Mouse (Mus musculus) testis, adult 2 months (tissue): ENCODE results near the gene Epha6. TPM values are rescaled to one million over a fixed set of nuclear protein-coding genes. Genes with fewer than 3 reads are reported as not detected.

Experiments used
- H3K27ac ChIP-seq: fragments of 200-500 bp; 2 replicates; pipeline ENCODE4 v1.5.1; 2012; ENCODE audit warnings: low read depth, low read length; ENCODE audit not compliant: control insufficient read depth, insufficient read depth
- H3K27me3 ChIP-seq: fragments of 200-500 bp; 2 replicates; pipeline ENCODE4 v1.6.1; 2012; ENCODE audit warnings: mild to moderate bottlenecking, low read length, moderate library complexity; ENCODE audit not compliant: control insufficient read depth, insufficient read depth
- H3K36me3 ChIP-seq: fragments of 200-500 bp; 2 replicates; pipeline ENCODE4 v1.6.1; 2012; ENCODE audit warnings: mild to moderate bottlenecking, low read length; ENCODE audit not compliant: control insufficient read depth, insufficient read depth
- H3K4me1 ChIP-seq: fragments of 200-500 bp; 2 replicates; pipeline ENCODE4 v1.6.1; 2012; ENCODE audit warnings: low read length; ENCODE audit not compliant: control insufficient read depth, insufficient read depth
- H3K4me3 ChIP-seq: fragments of 200-500 bp; 2 replicates; pipeline ENCODE4 v1.5.1; 2012; ENCODE audit warnings: low read depth, mild to moderate bottlenecking, low read length, moderate library complexity, mixed read lengths; ENCODE audit not compliant: control insufficient read depth
- CTCF ChIP-seq: fragments of 200-500 bp; IDR thresholded peaks from 2 replicates; pipeline ENCODE4 v1.5.1; 2012; ENCODE audit warnings: low read depth, mild to moderate bottlenecking, inconsistent platforms, low read length, moderate library complexity; ENCODE audit not compliant: control insufficient read depth, insufficient read depth, insufficient replicate concordance
- POLR2A ChIP-seq: fragments of 200-500 bp; IDR thresholded peaks from 2 replicates; pipeline ENCODE4 v1.6.1; 2012; ENCODE audit warnings: low read depth, mild to moderate bottlenecking, inconsistent platforms, low read length, moderate library complexity; ENCODE audit not compliant: control insufficient read depth
- polyA plus RNA-seq: library from polyadenylated mRNA; depleted of rRNA; stranded (reverse); fragments of >200 nt; gene quantifications from 2 replicates; pipeline ENCODE4 v1.2.3, GENCODE M21; 2012

Gene Epha6
- polyA plus RNA-seq, 1 experiment: 1.0 TPM

DNA sequence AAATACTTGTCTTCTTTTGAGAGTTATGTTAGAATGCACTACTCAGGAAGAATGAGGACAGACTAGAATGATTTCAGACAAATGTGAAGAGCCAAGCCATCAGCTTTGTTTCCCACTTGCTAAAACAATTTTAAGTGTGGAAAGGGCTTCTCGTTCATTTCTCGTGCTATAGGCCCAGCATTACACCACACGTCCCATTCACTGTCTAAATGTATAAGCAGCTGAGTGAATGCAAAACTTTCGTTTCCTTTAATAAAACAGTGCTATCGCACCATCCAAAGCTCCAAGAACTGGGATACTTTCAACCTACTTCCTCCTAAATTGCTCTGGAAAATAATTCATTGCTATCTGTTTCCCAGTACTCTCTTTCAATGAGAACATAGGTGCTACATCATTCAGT lies 916.2 kb downstream of the Epha6 start:
- no peak overlapping the region for H3K4me3 ChIP-seq
- no peaks in the 10 kb centered on the region for H3K36me3 ChIP-seq
- H3K4me1 ChIP-seq: no peaks in the 10 kb centered on the region
- TF ChIP-seq POLR2A: no peak
- no peak for TF ChIP-seq CTCF
- H3K27ac ChIP-seq: no peak overlapping the region
- no peaks in the 10 kb centered on the region for H3K27me3 ChIP-seq

DNA sequence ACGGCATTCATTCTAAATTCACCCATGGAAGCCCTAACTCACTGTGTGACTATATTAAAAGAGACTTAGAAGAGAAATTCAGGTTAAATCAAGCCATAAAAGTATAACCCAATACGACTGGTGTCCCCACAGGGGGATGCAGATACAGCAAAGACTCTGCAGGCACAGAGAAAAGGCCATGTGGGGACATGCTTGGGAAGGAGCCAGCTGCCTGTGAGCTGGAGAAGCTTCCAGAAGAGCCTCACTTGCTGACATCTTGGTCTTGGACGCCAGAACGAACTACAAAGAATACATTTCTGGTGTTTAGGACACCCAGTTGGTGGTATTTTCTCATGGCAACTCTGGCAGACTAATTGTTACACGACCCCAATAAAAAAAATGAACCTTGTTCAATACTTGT lies 920.2 kb downstream of the Epha6 start:
- Histone ChIP-seq H3K27ac (no peak overlapping the region), H3K36me3 (no peaks in the 10 kb centered on the region), H3K27me3 (no peaks in the 10 kb centered on the region), H3K4me3 (no peak overlapping the region), H3K4me1 (no peaks in the 10 kb centered on the region)
- TF ChIP-seq POLR2A: no peak

DNA sequence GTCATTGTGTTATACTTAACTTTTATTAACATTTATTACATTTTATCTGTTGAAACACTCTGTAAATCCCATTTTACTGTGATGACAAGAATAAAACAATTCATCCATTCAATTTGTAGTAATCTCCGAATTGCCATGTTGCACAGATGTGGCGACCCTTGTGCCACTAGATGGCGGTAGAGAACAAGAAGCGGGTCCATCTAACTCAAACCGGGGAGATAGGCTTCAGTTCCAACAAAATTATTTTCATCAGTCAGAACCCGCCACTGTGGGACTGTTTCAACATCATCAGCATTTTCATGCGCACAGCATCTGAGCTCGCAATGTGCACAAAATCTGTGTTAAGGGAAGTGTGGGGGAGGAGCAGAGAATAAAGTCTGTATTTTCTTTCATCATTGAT lies 921.9 kb downstream of the Epha6 start:
- TF ChIP-seq POLR2A (no peak), CTCF (peak; percentile 50; the same call in 1 of the 2 replicates)
- no peak overlapping the region for H3K27ac ChIP-seq
- H3K27me3 ChIP-seq: no peaks in the 10 kb centered on the region
- no peaks in the 10 kb centered on the region for H3K4me1 ChIP-seq
- H3K36me3 ChIP-seq: no peaks in the 10 kb centered on the region
- H3K4me3 ChIP-seq: no peak overlapping the region

DNA sequence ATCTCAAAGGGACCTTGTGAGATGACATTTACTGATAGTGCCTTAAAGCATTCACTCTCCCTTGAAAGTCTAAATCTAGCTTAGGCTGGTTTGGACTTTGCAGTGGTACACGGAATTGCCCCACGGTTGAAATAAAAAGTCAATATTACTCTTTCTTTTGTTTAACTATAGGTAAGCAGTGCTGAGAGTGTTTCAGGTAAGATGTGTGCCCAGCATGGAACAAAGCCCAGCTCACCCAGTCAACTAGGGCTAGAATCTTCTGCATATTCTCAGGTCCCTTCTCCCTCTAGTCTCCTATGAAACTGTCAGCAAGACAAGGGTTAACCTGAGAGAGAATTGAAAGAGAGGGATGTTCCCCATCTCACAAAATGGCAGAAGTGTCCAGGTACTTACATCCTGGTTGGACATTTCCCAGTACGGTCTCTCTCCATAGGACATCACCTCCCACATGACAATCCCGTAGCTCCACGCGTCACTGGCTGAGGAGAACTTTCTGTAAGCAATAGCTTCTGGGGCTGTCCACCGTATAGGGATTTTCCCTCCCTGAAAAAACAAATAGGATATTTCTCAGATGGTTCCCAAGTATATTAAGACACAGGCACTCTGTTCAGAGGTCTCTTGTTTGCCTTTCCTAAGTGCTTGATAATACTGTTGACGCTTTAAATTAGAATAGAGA lies 923.0 kb downstream of the Epha6 start:
- H3K27me3 ChIP-seq: no peaks in the 10 kb centered on the region
- no peak for TF ChIP-seq CTCF
- no peak for TF ChIP-seq POLR2A
- H3K4me3 ChIP-seq: peak overlapping the region; percentile 36
- H3K27ac ChIP-seq: no peak overlapping the region
- H3K36me3 ChIP-seq: no peaks in the 10 kb centered on the region
- no peaks in the 10 kb centered on the region for H3K4me1 ChIP-seq

DNA sequence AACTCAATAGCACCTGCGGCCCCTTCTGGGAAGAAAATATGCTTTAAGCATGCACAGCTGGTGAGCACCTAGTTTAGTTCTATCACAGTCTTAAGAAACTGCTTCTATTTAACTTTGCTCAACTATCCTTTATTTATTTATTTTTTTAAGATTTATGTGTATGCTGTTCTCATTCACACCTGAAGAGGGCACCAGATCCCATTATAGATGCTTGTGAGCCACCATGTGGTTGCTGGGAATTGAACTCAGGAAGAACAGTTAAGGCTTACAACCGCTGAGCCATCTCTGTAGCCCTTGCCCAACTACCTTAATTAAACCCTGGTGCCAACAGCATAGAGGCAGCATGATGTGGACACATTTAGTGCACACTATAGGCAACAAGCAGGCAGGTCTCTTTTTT lies 938.4 kb downstream of the Epha6 start:
- H3K4me1 ChIP-seq: no peaks in the 10 kb centered on the region
- no peak overlapping the region for H3K27ac ChIP-seq
- TF ChIP-seq POLR2A (no peak), CTCF (no peak)
- H3K4me3 ChIP-seq: no peak overlapping the region
- H3K27me3 ChIP-seq: no peaks in the 10 kb centered on the region
- H3K36me3 ChIP-seq: no peaks in the 10 kb centered on the region

DNA sequence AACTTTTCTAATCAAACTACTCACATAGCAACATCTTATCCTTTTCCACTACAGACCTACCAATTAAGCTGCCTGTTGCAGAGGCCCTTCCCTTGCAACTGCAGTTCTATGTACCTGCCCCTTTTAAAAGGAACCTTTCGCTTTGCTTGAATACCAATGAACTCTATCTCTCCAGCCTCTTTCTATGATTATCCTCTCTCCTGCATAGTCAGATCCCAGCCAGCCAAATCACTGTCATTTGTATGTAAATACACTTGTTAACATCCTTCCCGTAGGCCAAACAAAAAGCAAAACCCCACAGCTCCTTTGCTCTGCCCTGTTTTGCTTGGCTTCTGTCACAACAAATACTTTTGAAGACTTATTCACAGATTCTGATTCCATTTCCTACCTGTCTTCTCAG lies 961.6 kb downstream of the Epha6 start:
- peaks cover 1% of the 10 kb centered on the region; the same call in 1 of the 2 replicates for H3K36me3 ChIP-seq
- H3K27ac ChIP-seq: no peak overlapping the region
- no peak overlapping the region for H3K4me3 ChIP-seq
- no peaks in the 10 kb centered on the region for H3K4me1 ChIP-seq
- TF ChIP-seq CTCF: no peak
- no peak for TF ChIP-seq POLR2A
- H3K27me3 ChIP-seq: no peaks in the 10 kb centered on the region

DNA sequence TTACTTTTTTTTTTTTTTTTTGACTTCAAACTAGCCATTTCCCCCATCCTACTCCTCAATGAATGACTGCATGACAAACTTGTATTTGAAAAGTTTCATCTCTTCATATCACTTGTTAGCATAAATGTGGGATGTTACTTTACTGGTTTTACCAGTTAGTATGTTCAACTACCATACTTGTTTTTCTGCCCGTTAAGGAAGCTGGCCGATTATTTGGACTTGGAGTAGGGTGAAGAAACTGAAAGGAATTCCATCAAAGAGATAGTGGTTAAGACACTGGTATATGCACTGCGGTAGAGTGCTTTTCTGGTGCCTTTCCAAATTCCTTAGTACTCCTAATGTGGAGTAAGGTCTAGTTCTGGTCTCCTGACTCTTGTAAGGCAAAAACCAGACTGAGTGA lies 965.3 kb downstream of the Epha6 start:
- Histone ChIP-seq H3K27ac (0 out of 2 replicates have a peak overlapping the region, but pooled peaks have one; percentile 21), H3K27me3 (no peaks in the 10 kb centered on the region), H3K36me3 (peaks cover 1% of the 10 kb centered on the region; the same call in 1 of the 2 replicates), H3K4me1 (no peaks in the 10 kb centered on the region), H3K4me3 (no peak overlapping the region; the same call in 1 of the 2 replicates)
- TF ChIP-seq POLR2A (no peak), CTCF (no peak)
